Mouse (Mus musculus) forebrain, embryonic 11.5 days (tissue): ENCODE measurements at regions not wholly inside any gene's neighbourhood (a gene's known extent, or its start where the extent isn't known, plus 50 kb on each side); places are given as distances from the start of the nearest gene placed in this dataset.
A peak's percentile ranks its signal among the peaks of the same experiment; 100 is the strongest.

ENCODE experiments used
- ATAC-seq: fragments of 200-750 bp; cut with Nextera tagmentation; replicated peaks from 2 replicates; pipeline ENCODE4 v1.8.0; 2017; ENCODE audit warnings: moderate TSS enrichment; ENCODE audit not compliant: low FRiP score
- DNase-seq: peaks from one replicate; pipeline ENCODE4 v3.0.0-alpha.2; 2017; ENCODE audit warnings: low spot score
- H3K27ac ChIP-seq: fragments of 300-500 bp; sonication (generic); 2 replicates; pipeline ENCODE4 v1.5.1; 2014; ENCODE audit warnings: low read depth, low read length
- H3K27me3 ChIP-seq: fragments of 300-500 bp; sonication (generic); 2 replicates; pipeline ENCODE4 v1.6.1; 2014; ENCODE audit warnings: mild to moderate bottlenecking, low read length, mixed read lengths; ENCODE audit not compliant: control insufficient read depth, insufficient read depth
- H3K36me3 ChIP-seq: fragments of 300-500 bp; sonication (generic); 2 replicates; pipeline ENCODE4 v1.6.1; 2014; ENCODE audit warnings: mild to moderate bottlenecking, low read length, moderate library complexity, mixed read lengths; ENCODE audit not compliant: control insufficient read depth, insufficient read depth
- H3K4me1 ChIP-seq: fragments of 300-500 bp; sonication (generic); replicated peaks from 2 replicates; pipeline ENCODE4 v1.6.1; 2014; ENCODE audit warnings: low read length, mixed read lengths; ENCODE audit not compliant: control insufficient read depth, insufficient read depth
- H3K4me2 ChIP-seq: fragments of 300-500 bp; sonication (generic); 2 replicates; pipeline ENCODE4 v1.6.1; 2014; ENCODE audit warnings: low read depth, mild to moderate bottlenecking, low read length, moderate library complexity, mixed read lengths; ENCODE audit not compliant: severe bottlenecking
- H3K4me3 ChIP-seq: fragments of 300-500 bp; sonication (generic); 2 replicates; pipeline ENCODE4 v1.5.1; 2014; ENCODE audit warnings: low read depth, low read length
- H3K9ac ChIP-seq: fragments of 300-500 bp; sonication (generic); 2 replicates; pipeline ENCODE4 v1.6.1; 2014; ENCODE audit warnings: low read length
- H3K9me3 ChIP-seq: fragments of 300-500 bp; sonication (generic); 2 replicates; pipeline ENCODE4 v1.6.1; 2016; ENCODE audit warnings: low read length, mixed read lengths; ENCODE audit not compliant: control insufficient read depth
- WGBS: fragments of 180-500 bp; shearing (Covaris S2); extraction: QIAGEN DNeasy Blood & Tissue Kit; methylation state at CpG from one replicate; pipeline ENCODE4 v1.1.7; 2014; 5-methylcytosine and 5-hydroxymethylcytosine counted together

- WGBS, result 75% methylated on average over 3 of the region's 3 CpGs
- no peak overlapping the region for H3K4me3 ChIP-seq
- no peaks in the 10 kb centered on the region for H3K9me3 ChIP-seq
- DNase-seq (no peak), ATAC-seq (no peak)
- no peak overlapping the region for H3K9ac ChIP-seq
- H3K27ac ChIP-seq, result no peak overlapping the region
- no peaks in the 10 kb centered on the region for H3K36me3 ChIP-seq
- no peak overlapping the region for H3K4me2 ChIP-seq
- H3K27me3 ChIP-seq, result no peaks in the 10 kb centered on the region
- no peaks in the 10 kb centered on the region for H3K4me1 ChIP-seq
Measured at GRCm38 (mm10) chr1:138715162-138715561, 95.2 kb upstream of the Nek7 start.

GRCm38 (mm10) chr1:138709229-138709608 lies 89.3 kb upstream of the Nek7 start:
- no peak overlapping the region for H3K4me3 ChIP-seq
- H3K27ac ChIP-seq, result no peak overlapping the region
- no peak overlapping the region for H3K4me2 ChIP-seq
- ATAC-seq (no peak), DNase-seq (no peak)
- H3K27me3 ChIP-seq, result no peaks in the 10 kb centered on the region
- no peaks in the 10 kb centered on the region for H3K4me1 ChIP-seq
- 81% methylated on average over 2 of the region's 2 CpGs for WGBS
- H3K9me3 ChIP-seq, result no peaks in the 10 kb centered on the region
- H3K9ac ChIP-seq, result no peak overlapping the region
- no peaks in the 10 kb centered on the region for H3K36me3 ChIP-seq

- Histone ChIP-seq H3K4me1 (no peaks in the 10 kb centered on the region), H3K4me3 (no peak overlapping the region), H3K9ac (no peak overlapping the region), H3K36me3 (no peaks in the 10 kb centered on the region), H3K4me2 (no peak overlapping the region), H3K27me3 (no peaks in the 10 kb centered on the region), H3K27ac (no peak overlapping the region), H3K9me3 (no peaks in the 10 kb centered on the region)
- 72% methylated on average over 7 of the region's 7 CpGs for WGBS
- DNase-seq, result no peak
- ATAC-seq, result no peak
Measured at GRCm38 (mm10) chr1:138708507-138709228, 88.7 kb upstream of the Nek7 start.

GRCm38 (mm10) chr1:138707913-138708312 lies 88.0 kb upstream of the Nek7 start:
- ATAC-seq, result peak; percentile 39; the same call in 1 of the 2 replicates
- WGBS, result 31% methylated on average over 3 of the region's 3 CpGs

GRCm38 (mm10) chr1:138703291-138703690 lies 83.3 kb upstream of the Nek7 start:
- H3K9ac ChIP-seq, result no peak overlapping the region
- ATAC-seq, result no peak
- no peak for DNase-seq
- H3K9me3 ChIP-seq, result no peaks in the 10 kb centered on the region
- H3K4me1 ChIP-seq, result no peaks in the 10 kb centered on the region
- H3K4me3 ChIP-seq, result no peak overlapping the region
- H3K36me3 ChIP-seq, result no peaks in the 10 kb centered on the region
- H3K27ac ChIP-seq, result no peak overlapping the region
- 67% methylated on average over 5 of the region's 5 CpGs for WGBS
- H3K4me2 ChIP-seq, result no peak overlapping the region
- no peaks in the 10 kb centered on the region for H3K27me3 ChIP-seq

More at GRCm38 (mm10) chr1:138707913-138708312, 88.0 kb upstream of the Nek7 start:
- H3K9ac ChIP-seq, result no peak overlapping the region
- no peak overlapping the region for H3K4me3 ChIP-seq
- DNase-seq, result no peak
- no peaks in the 10 kb centered on the region for H3K9me3 ChIP-seq
- H3K27ac ChIP-seq, result no peak overlapping the region
- H3K4me2 ChIP-seq, result no peak overlapping the region
- no peaks in the 10 kb centered on the region for H3K36me3 ChIP-seq
- H3K4me1 ChIP-seq, result no peaks in the 10 kb centered on the region
- no peaks in the 10 kb centered on the region for H3K27me3 ChIP-seq

- no peak for DNase-seq
- H3K27me3 ChIP-seq, result no peaks in the 10 kb centered on the region
- no peak for ATAC-seq
- H3K9me3 ChIP-seq, result no peaks in the 10 kb centered on the region
- no peaks in the 10 kb centered on the region for H3K36me3 ChIP-seq
- 85% methylated on average over 6 of the region's 6 CpGs for WGBS
- no peak overlapping the region for H3K4me3 ChIP-seq
- no peak overlapping the region for H3K9ac ChIP-seq
- no peak overlapping the region for H3K27ac ChIP-seq
- H3K4me2 ChIP-seq, result no peak overlapping the region
- no peaks in the 10 kb centered on the region for H3K4me1 ChIP-seq
Measured at GRCm38 (mm10) chr1:138689234-138689633, 69.3 kb upstream of the Nek7 start.

GRCm38 (mm10) chr1:138686746-138687145 lies 66.8 kb upstream of the Nek7 start:
- Histone ChIP-seq H3K27ac (no peak overlapping the region), H3K4me2 (no peak overlapping the region), H3K9ac (no peak overlapping the region), H3K36me3 (no peaks in the 10 kb centered on the region), H3K27me3 (no peaks in the 10 kb centered on the region), H3K4me3 (no peak overlapping the region), H3K4me1 (no peaks in the 10 kb centered on the region), H3K9me3 (no peaks in the 10 kb centered on the region)
- DNase-seq, result no peak
- no peak for ATAC-seq
- WGBS, result 89% methylated on average over 5 of the region's 5 CpGs

- H3K9me3 ChIP-seq, result no peaks in the 10 kb centered on the region
- H3K27me3 ChIP-seq, result no peaks in the 10 kb centered on the region
- H3K36me3 ChIP-seq, result no peaks in the 10 kb centered on the region
- WGBS, result 87% methylated on average over 10 of the region's 10 CpGs
- H3K4me2 ChIP-seq, result no peak overlapping the region
- H3K4me1 ChIP-seq, result no peaks in the 10 kb centered on the region
- H3K4me3 ChIP-seq, result no peak overlapping the region
- ATAC-seq, result no peak
- no peak for DNase-seq
- H3K9ac ChIP-seq, result no peak overlapping the region
- H3K27ac ChIP-seq, result no peak overlapping the region
Measured at GRCm38 (mm10) chr1:138683711-138684110, 63.8 kb upstream of the Nek7 start.

GRCm38 (mm10) chr1:138681970-138682369 lies 62.0 kb upstream of the Nek7 start:
- Histone ChIP-seq H3K9ac (no peak overlapping the region), H3K4me2 (no peak overlapping the region), H3K4me3 (no peak overlapping the region), H3K9me3 (no peaks in the 10 kb centered on the region), H3K27me3 (no peaks in the 10 kb centered on the region), H3K36me3 (no peaks in the 10 kb centered on the region), H3K4me1 (no peaks in the 10 kb centered on the region), H3K27ac (no peak overlapping the region)
- DNase-seq, result no peak
- ATAC-seq, result no peak
- WGBS, result 80% methylated on average over 4 of the region's 4 CpGs
